Mouse (Mus musculus) hindbrain, embryonic 16.5 days (tissue): ENCODE data around the gene Lyrm1. TPM values are rescaled to one million over a fixed set of nuclear protein-coding genes. Genes with fewer than 3 reads are reported as not detected.

Source experiments
- ATAC-seq: fragments of 200-750 bp; cut with Nextera tagmentation; 2 replicates; pipeline ENCODE4 v1.8.0; 2017; ENCODE audit warnings: moderate TSS enrichment, moderate library complexity
- H3K27ac ChIP-seq: fragments of 300-500 bp; sonication (generic); 2 replicates; pipeline ENCODE4 v1.5.1; 2014; ENCODE audit warnings: low read depth, mild to moderate bottlenecking, control low read depth, low read length, moderate library complexity
- H3K27me3 ChIP-seq: fragments of 300-500 bp; sonication (generic); replicated peaks from 2 replicates; pipeline ENCODE4 v1.6.1; 2014; ENCODE audit warnings: low read length; ENCODE audit not compliant: control insufficient read depth, insufficient read depth
- H3K36me3 ChIP-seq: fragments of 300-500 bp; sonication (generic); 2 replicates; pipeline ENCODE4 v1.6.1; 2014; ENCODE audit warnings: mild to moderate bottlenecking, low read length, moderate library complexity, mixed read lengths; ENCODE audit not compliant: control insufficient read depth, insufficient read depth
- H3K4me1 ChIP-seq: fragments of 300-500 bp; sonication (generic); 2 replicates; pipeline ENCODE4 v1.6.1; 2014; ENCODE audit warnings: low read depth, low read length; ENCODE audit not compliant: control insufficient read depth, insufficient read depth
- H3K4me2 ChIP-seq: fragments of 300-500 bp; sonication (generic); 2 replicates; pipeline ENCODE4 v1.6.1; 2014; ENCODE audit warnings: mild to moderate bottlenecking, low read length, control low read depth, moderate library complexity
- H3K4me3 ChIP-seq: fragments of 300-500 bp; sonication (generic); 2 replicates; pipeline ENCODE4 v1.5.1; 2014; ENCODE audit warnings: mild to moderate bottlenecking, low read length, control low read depth, moderate library complexity
- H3K9ac ChIP-seq: fragments of 300-500 bp; sonication (generic); 2 replicates; pipeline ENCODE4 v1.6.1; 2014; ENCODE audit warnings: low read depth, mild to moderate bottlenecking, control low read depth, low read length, moderate library complexity
- H3K9me3 ChIP-seq: fragments of 300-500 bp; sonication (generic); 2 replicates; pipeline ENCODE4 v1.6.1; 2014; ENCODE audit warnings: mild to moderate bottlenecking, low read length, moderate library complexity; ENCODE audit not compliant: control insufficient read depth
- WGBS: fragments of 180-500 bp; shearing (Covaris S2); extraction: QIAGEN DNeasy Blood & Tissue Kit; methylation state at CpG from one replicate; pipeline ENCODE4 v1.1.7; 2014; 5-methylcytosine and 5-hydroxymethylcytosine counted together
- polyA plus RNA-seq: library from polyadenylated mRNA; unstranded; fragments of >200 nt; fragmentation: Nextera tagmentation; extraction: Ambion mirVana; gene quantifications from 2 replicates; pipeline ENCODE4 v1.2.1, GENCODE M21; 2015

Gene Lyrm1
- polyA plus RNA-seq, 1 experiment from 2014 or later, result 19.2 TPM

DNA sequence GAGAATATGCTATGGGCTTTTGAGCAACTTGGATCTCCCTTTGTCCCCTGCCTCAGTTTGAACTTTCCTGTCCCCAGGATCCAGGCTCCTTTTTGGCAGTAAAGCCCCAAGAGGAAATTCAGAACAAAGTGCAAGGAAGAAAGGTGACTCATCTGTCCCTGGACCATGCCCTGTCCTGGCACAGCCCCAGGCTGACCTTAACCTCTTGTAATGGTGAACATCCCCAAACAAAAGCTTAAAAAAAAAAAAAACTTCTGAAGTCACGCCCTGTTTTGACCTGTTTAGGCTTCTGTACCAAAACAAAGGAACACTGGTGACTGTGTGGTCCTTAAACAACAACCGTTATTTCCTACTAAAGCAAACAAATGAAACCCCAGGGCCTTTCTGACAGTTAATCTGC lies 45.9 kb downstream of the Lyrm1 start:
- Histone ChIP-seq H3K9me3 (no peaks in the 10 kb centered on the region), H3K9ac (no peak overlapping the region), H3K4me1 (no peaks in the 10 kb centered on the region), H3K27ac (no peak overlapping the region), H3K4me2 (no peak overlapping the region), H3K4me3 (no peak overlapping the region), H3K27me3 (no peaks in the 10 kb centered on the region), H3K36me3 (no peaks in the 10 kb centered on the region)
- 63% methylated on average over 2 of the region's 2 CpGs for WGBS
- ATAC-seq, result no peak

DNA sequence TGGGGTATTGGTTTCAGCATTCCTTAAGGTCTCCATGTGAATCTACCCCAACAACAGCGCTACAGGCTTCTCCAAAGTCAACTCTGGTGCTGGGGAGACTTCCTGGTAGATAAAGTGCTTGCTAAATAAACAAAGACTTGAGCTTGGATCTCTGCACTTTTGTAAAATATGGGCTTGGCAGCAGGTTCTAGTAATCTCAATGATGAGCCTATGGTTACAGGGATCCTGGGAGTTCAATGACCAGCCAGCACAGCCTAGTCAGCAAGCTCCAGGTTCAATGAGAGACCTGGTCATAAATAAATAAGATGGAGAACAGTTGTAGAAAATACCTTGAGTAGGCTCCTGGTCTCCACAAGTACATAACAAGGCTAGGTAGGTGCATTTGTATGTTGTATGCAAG lies 58.4 kb downstream of the Lyrm1 start:
- ATAC-seq, result no peak
- H3K27ac ChIP-seq, result no peak overlapping the region
- no peaks in the 10 kb centered on the region for H3K4me1 ChIP-seq
- no peak overlapping the region for H3K4me3 ChIP-seq
- no peaks in the 10 kb centered on the region for H3K36me3 ChIP-seq
- no peak overlapping the region for H3K4me2 ChIP-seq
- 95% methylated on average over 1 of the region's 1 CpGs for WGBS
- no peaks in the 10 kb centered on the region for H3K27me3 ChIP-seq
- H3K9ac ChIP-seq, result no peak overlapping the region
- no peaks in the 10 kb centered on the region for H3K9me3 ChIP-seq

GRCm38 (mm10) chr7:119957421-119957820 lies 61.8 kb downstream of the Lyrm1 start:
- Histone ChIP-seq H3K27me3 (no peaks in the 10 kb centered on the region), H3K36me3 (no peaks in the 10 kb centered on the region), H3K4me1 (no peaks in the 10 kb centered on the region), H3K9ac (no peak overlapping the region), H3K4me3 (no peak overlapping the region), H3K9me3 (no peaks in the 10 kb centered on the region), H3K27ac (no peak overlapping the region), H3K4me2 (no peak overlapping the region)
- no peak for ATAC-seq

GRCm38 (mm10) chr7:119959091-119959490 lies 63.4 kb downstream of the Lyrm1 start:
- Histone ChIP-seq H3K9me3 (no peaks in the 10 kb centered on the region), H3K9ac (no peak overlapping the region), H3K36me3 (no peaks in the 10 kb centered on the region), H3K27ac (no peak overlapping the region), H3K4me2 (no peak overlapping the region), H3K4me1 (no peaks in the 10 kb centered on the region), H3K4me3 (no peak overlapping the region), H3K27me3 (no peaks in the 10 kb centered on the region)
- WGBS, result 67% methylated on average over 4 of the region's 4 CpGs
- ATAC-seq, result no peak

DNA sequence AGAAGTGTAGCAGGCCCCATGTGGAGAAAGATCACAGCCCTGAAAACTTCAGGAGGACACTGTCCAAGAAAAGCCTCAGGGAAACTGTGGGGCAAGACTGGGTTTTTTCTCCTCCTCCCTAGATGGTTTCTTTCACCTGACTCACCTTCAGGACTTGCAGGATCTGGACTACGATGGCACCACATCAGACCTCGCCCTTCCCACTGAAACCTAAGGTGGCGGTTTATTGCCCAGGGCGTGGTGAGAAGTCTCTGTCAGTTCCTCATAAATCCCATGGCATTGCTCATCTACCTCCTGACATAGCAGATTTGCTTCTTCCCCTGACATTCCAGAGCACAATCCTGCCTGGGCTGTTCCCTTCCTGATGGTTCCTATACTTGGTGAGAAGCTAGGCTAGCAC lies 63.8 kb downstream of the Lyrm1 start:
- H3K27me3 ChIP-seq, result no peaks in the 10 kb centered on the region
- no peak overlapping the region for H3K9ac ChIP-seq
- H3K4me1 ChIP-seq, result no peaks in the 10 kb centered on the region
- no peak for ATAC-seq
- 95% methylated on average over 4 of the region's 4 CpGs for WGBS
- no peaks in the 10 kb centered on the region for H3K9me3 ChIP-seq
- H3K4me3 ChIP-seq, result no peak overlapping the region
- no peaks in the 10 kb centered on the region for H3K36me3 ChIP-seq
- H3K4me2 ChIP-seq, result no peak overlapping the region
- H3K27ac ChIP-seq, result no peak overlapping the region

GRCm38 (mm10) chr7:119960006-119960405 lies 64.3 kb downstream of the Lyrm1 start:
- no peak for ATAC-seq
- 81% methylated on average over 6 of the region's 6 CpGs for WGBS

DNA sequence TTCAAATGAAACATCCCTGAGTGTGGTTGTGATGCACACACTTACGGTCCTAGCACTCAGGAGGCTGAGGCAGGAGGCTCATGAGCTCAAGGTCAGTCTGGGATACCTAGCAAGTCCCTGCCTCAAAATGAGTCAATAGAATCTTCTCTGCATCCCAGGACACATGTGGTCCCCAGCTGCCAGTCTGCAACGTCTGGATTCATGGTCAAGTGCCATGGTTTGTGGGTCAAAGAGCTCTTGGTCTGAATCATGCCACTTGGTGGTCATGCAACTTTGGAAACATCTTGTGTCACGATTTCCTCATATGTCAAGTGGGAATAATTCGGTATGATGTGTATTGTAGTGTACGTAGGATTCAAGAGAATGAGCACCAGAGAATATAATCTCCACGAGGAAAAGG lies 64.9 kb downstream of the Lyrm1 start:
- WGBS, result 89% methylated on average over 6 of the region's 6 CpGs
- Histone ChIP-seq H3K27ac (no peak overlapping the region), H3K9me3 (no peaks in the 10 kb centered on the region), H3K4me1 (no peaks in the 10 kb centered on the region), H3K4me2 (no peak overlapping the region), H3K36me3 (no peaks in the 10 kb centered on the region), H3K27me3 (no peaks in the 10 kb centered on the region), H3K9ac (no peak overlapping the region), H3K4me3 (no peak overlapping the region)
- no peak for ATAC-seq

More at GRCm38 (mm10) chr7:119960006-119960405, 64.3 kb downstream of the Lyrm1 start:
- no peak overlapping the region for H3K4me3 ChIP-seq
- H3K4me1 ChIP-seq, result no peaks in the 10 kb centered on the region
- no peak overlapping the region for H3K4me2 ChIP-seq
- H3K27me3 ChIP-seq, result no peaks in the 10 kb centered on the region
- no peaks in the 10 kb centered on the region for H3K36me3 ChIP-seq
- no peak overlapping the region for H3K27ac ChIP-seq
- no peaks in the 10 kb centered on the region for H3K9me3 ChIP-seq
- no peak overlapping the region for H3K9ac ChIP-seq

- no peaks in the 10 kb centered on the region for H3K36me3 ChIP-seq
- H3K9ac ChIP-seq, result no peak overlapping the region
- H3K4me2 ChIP-seq, result no peak overlapping the region
- H3K27ac ChIP-seq, result no peak overlapping the region
- no peak for ATAC-seq
- H3K4me3 ChIP-seq, result no peak overlapping the region
- H3K9me3 ChIP-seq, result no peaks in the 10 kb centered on the region
- H3K27me3 ChIP-seq, result no peaks in the 10 kb centered on the region
- 49% methylated on average over 2 of the region's 2 CpGs for WGBS
- H3K4me1 ChIP-seq, result no peaks in the 10 kb centered on the region
Measured at GRCm38 (mm10) chr7:119961107-119961506, 65.4 kb downstream of the Lyrm1 start.

GRCm38 (mm10) chr7:119965205-119965604 lies 69.5 kb downstream of the Lyrm1 start:
- Histone ChIP-seq H3K9ac (no peak overlapping the region), H3K9me3 (no peaks in the 10 kb centered on the region), H3K27ac (no peak overlapping the region), H3K36me3 (no peaks in the 10 kb centered on the region), H3K4me1 (no peaks in the 10 kb centered on the region), H3K4me3 (no peak overlapping the region), H3K4me2 (no peak overlapping the region), H3K27me3 (no peaks in the 10 kb centered on the region)
- ATAC-seq, result no peak
- 91% methylated on average over 4 of the region's 4 CpGs for WGBS
